Mouse (Mus musculus) natural killer cell, adult 2 months (primary cell): ENCODE results near the gene Kmo.

Experiments
- DNase-seq, 2 experiments: peaks; one replicate each; pipeline ENCODE4 v3.0.0; 2022; ENCODE audit warnings: low spot score in 2 of 2

The Kmo gene

DNA sequence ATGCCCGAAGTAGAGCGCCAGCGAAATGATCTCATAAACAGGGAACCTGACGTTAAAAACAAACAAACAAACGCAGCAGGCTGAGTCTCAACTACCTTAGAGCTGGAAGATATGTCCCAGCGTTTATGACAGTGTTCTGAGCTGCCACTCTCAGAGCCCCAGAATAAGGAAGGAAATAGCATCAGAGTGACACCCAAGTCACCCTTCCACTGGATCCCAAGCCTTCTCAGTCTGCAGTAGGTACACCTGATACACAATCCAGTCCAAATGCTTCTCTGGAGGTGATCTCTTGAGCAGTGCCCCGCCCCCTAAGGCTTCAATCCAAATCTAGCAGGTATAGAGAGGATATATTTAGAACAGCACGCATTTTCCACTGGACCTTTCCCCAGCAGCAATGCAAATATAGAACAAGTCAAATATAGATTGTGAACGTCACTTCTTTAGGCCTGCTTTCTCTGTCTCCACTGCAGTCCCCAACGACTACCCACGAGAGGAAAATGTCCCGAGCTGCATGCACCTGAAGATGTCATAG lies 73.3 kb downstream of the Kmo start:
- DNase-seq: peak in 1 of 2 experiments; percentile 8

DNA sequence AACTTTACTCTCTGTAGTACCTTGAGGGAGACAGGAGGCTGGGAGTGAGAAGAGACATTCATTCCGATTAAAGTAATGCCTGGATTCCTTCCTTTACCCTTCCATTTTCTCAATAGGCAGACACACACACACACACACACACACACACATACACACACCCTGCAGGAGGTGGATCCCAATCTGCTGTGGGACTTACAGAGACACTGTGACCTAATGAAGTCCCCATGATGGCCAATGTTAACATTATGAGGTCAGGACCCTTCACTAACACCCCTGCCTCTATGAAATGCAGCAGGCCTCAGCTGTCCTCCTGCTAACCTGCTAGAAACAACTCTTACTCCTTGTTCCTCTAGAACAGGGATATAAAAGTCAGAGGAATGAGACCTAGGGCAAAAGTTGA lies 78.1 kb downstream of the Kmo start, which contains the start of gene Wdr64:
Wdr64 (plus strand) TSS at position 301 of the 400 bp plus-strand sequence.
- no peak for DNase-seq

DNA sequence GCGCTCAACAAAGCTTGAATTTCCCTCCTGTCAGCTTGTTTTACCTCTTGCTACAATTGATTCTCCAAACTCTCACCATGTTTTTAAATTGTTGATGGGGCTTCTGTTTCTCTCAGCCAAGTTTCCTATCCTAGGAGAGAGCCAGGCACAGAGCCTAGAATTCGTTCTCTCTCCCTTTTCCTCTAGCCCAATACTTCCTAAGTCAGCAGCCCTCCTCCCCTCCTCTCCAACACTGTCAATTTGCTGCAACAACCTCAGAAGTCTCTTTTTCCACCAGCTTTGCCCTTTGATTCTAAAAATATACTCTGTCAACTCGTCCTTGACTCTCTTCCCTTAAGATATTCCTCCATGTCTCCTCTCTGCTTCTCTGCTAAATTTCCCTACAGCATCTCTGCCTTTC lies 79.2 kb downstream of the Kmo start:
- no peak for DNase-seq

DNA sequence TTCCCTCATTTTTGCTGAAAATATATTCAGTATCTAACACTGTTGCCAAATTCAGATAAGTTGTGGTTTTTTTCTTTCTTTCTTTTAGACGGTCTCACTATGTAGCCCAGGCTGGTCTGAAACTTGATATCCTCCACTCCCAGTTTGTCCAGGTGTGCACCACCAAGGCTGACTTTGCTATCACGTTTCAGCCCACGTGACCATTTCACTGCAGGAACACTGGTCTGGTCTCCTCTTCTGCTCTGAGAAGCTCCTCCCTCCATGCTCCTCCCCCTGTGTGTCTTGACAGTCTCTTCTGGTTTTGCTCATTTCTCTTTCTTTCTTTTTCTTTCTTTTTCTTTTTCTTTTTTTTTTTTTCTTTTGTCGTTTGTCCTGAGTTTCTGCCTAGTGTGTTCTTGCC lies 79.6 kb downstream of the Kmo start:
- no peak for DNase-seq

DNA sequence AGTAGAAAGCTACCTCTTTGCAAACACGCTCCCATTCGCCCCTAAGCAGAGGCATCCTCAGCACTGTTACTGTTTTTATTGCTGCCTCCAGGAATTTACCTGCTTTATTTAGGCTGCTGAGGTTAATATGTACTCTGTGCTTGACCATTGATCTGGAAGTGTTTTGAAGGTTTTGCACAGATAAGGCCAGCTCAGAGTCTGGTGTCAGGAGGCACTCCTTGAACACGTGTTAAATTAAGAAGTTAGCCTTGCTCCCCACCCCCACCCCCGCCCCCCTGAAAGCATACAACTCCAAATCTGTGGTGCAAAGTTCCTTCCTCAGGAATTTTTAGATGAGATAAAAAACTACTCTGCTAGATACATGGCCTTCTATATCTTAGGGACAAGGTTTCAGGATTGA lies 81.0 kb downstream of the Kmo start:
- DNase-seq: no peak

DNA sequence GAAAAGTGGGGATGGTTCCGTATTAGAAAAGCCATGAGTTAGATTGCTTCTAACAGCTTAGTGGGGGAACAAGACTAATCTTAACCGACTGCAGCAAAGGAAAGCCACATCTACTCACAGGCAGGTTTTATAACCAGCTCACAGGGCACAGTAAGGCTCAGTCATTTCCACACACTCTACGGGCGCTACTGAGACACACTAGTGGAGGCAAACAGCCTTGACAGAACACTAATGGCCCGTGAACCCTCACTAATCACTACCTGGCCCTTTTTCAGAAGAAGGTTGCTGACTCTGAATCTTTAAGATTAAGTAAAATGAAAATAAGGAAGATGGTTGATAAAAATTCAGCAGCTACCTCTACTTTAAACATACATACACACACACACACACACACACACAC lies 87.4 kb downstream of the Kmo start:
- no peak for DNase-seq

DNA sequence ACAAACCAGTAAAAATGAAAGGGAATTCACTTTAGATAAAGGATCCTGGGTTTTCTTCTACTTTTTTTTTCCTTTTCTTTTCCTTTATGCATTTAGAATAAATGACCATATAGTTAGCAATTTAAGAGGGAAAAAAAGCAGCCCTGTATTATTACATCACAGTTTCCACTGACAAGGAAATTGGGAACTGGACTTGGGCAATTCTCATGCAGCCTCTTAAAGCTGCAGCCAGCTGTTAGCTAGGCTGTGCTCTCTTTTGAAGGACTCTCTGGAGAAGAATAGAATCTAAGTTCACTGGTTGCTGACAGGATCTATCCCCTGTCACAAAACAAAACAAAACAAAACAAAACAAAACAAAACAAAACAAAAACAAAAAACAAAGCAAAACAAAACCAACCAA lies 87.8 kb downstream of the Kmo start:
- DNase-seq: no peak
